Mouse (Mus musculus) left cerebral cortex, postnatal 14 days (tissue): ENCODE measurements at regions not wholly inside any gene's neighbourhood (a gene's known extent, or its start where the extent isn't known, plus 50 kb on each side); places are given as distances from the start of the nearest gene placed in this dataset.

Source experiments
- DNase-seq, 2 experiments: peaks; one replicate each; pipeline ENCODE4 v3.0.0; 2021 to 2022; ENCODE audit warnings: low spot score in 2 of 2, mixed read lengths in 1 of 2
- intact Hi-C: fragments of 180-260 bp; cut with DNase I; formaldehyde crosslinking; loops from one replicate; pipeline ENCODE4 v1.15.1; 2025

GRCm38 (mm10) chr11:55789638-55790037 lies 181.6 kb upstream of the Glra1 start:
- peak; percentile 17 to 21 for DNase-seq
- intact Hi-C loops, result loop anchor here (10.0 kb wide), 1 partner anchor 275 kb away; no protein-coding TSS in a partner anchor

GRCm38 (mm10) chr11:55781044-55781443 lies 173.0 kb upstream of the Glra1 start:
- intact Hi-C loops, result loop anchor here (10.0 kb wide), 1 partner anchor 266 kb away; no protein-coding TSS in a partner anchor
- no peak for DNase-seq

GRCm38 (mm10) chr11:55780011-55780410 lies 172.0 kb upstream of the Glra1 start:
- no peak for DNase-seq
- intact Hi-C loops, result loop anchor here (10.0 kb wide), 1 partner anchor 265 kb away; no protein-coding TSS in a partner anchor

- DNase-seq, result no peak
- intact Hi-C loops, result no loop called here
Observed at GRCm38 (mm10) chr11:55773283-55773682, 165.3 kb upstream of the Glra1 start.

- intact Hi-C loops, result no loop called here
- DNase-seq, result no peak
Observed at GRCm38 (mm10) chr11:55772538-55772937, 164.5 kb upstream of the Glra1 start.

- intact Hi-C loops, result no loop called here
- DNase-seq, result peak in 1 of 2 experiments; percentile 6
Observed at GRCm38 (mm10) chr11:55772107-55772506, 164.1 kb upstream of the Glra1 start.

- DNase-seq, result no peak
- intact Hi-C loops, result no loop called here
Observed at GRCm38 (mm10) chr11:55764846-55765245, 156.8 kb upstream of the Glra1 start.
